Mouse (Mus musculus) heart, adult 2 months (tissue): ENCODE data around the gene Actn4.

ENCODE experiments used
- CTCF ChIP-seq: fragments of 200-600 bp; IDR thresholded peaks from 2 replicates; pipeline ENCODE4 v1.8.1; 2022; ENCODE audit warnings: antibody characterized with exemption, mild to moderate bottlenecking, moderate library complexity
- EP300 ChIP-seq: fragments of 200-500 bp; IDR thresholded peaks from 2 replicates; pipeline ENCODE4 v1.6.1; 2011; ENCODE audit warnings: low read depth, low read length, control low read depth; ENCODE audit not compliant: insufficient read depth

GRCm38 (mm10) chr7:28943451-28944180 is 18.5 kb downstream of the Actn4 start:
- TF ChIP-seq CTCF (no peak), EP300 (no peak)
